Mouse (Mus musculus) hindbrain, embryonic 11.5 days (tissue): ENCODE data around the gene Otogl. TPM values are rescaled to one million over a fixed set of nuclear protein-coding genes. Genes with fewer than 3 reads are reported as not detected.

ENCODE experiments used
- ATAC-seq: fragments of 200-750 bp; cut with Nextera tagmentation; 2 replicates; pipeline ENCODE4 v1.8.0; 2017; ENCODE audit warnings: mild to moderate bottlenecking, moderate TSS enrichment, moderate library complexity; ENCODE audit not compliant: low FRiP score
- DNase-seq: peaks from one replicate; pipeline ENCODE4 v3.0.0-alpha.2; 2015; ENCODE audit warnings: low spot score
- H3K27ac ChIP-seq: fragments of 300-500 bp; sonication (generic); 2 replicates; pipeline ENCODE4 v1.5.1; 2014; ENCODE audit warnings: mild to moderate bottlenecking, low read depth, low read length
- H3K27me3 ChIP-seq: fragments of 300-500 bp; sonication (generic); 2 replicates; pipeline ENCODE4 v1.6.1; 2014; ENCODE audit warnings: mild to moderate bottlenecking, low read length, moderate library complexity, mixed read lengths; ENCODE audit not compliant: control insufficient read depth, insufficient read depth
- H3K36me3 ChIP-seq: fragments of 300-500 bp; sonication (generic); 2 replicates; pipeline ENCODE4 v1.6.1; 2014; ENCODE audit warnings: mild to moderate bottlenecking, low read length, moderate library complexity, mixed read lengths; ENCODE audit not compliant: control insufficient read depth, insufficient read depth
- H3K4me1 ChIP-seq: fragments of 300-500 bp; sonication (generic); replicated peaks from 2 replicates; pipeline ENCODE4 v1.6.1; 2014; ENCODE audit warnings: low read length, mixed read lengths; ENCODE audit not compliant: control insufficient read depth, insufficient read depth
- H3K4me2 ChIP-seq: fragments of 300-500 bp; sonication (generic); replicated peaks from 2 replicates; pipeline ENCODE4 v1.6.1; 2014; ENCODE audit warnings: mild to moderate bottlenecking, low read depth, low read length
- H3K4me3 ChIP-seq: fragments of 300-500 bp; sonication (generic); 2 replicates; pipeline ENCODE4 v1.5.1; 2014; ENCODE audit warnings: low read depth, low read length
- H3K9ac ChIP-seq: fragments of 300-500 bp; sonication (generic); 2 replicates; pipeline ENCODE4 v1.6.1; 2014; ENCODE audit warnings: low read depth, low read length
- H3K9me3 ChIP-seq: fragments of 300-500 bp; sonication (generic); 2 replicates; pipeline ENCODE4 v1.6.1; 2016; ENCODE audit warnings: low read length; ENCODE audit not compliant: control insufficient read depth
- WGBS: fragments of 180-500 bp; shearing (Covaris S2); extraction: QIAGEN DNeasy Blood & Tissue Kit; methylation state at CpG from one replicate; pipeline ENCODE4 v1.1.7; 2014; 5-methylcytosine and 5-hydroxymethylcytosine counted together
- polyA plus RNA-seq: library from polyadenylated mRNA; unstranded; fragments of >200 nt; fragmentation: Nextera tagmentation; extraction: Ambion mirVana; gene quantifications from 2 replicates; pipeline ENCODE4 v1.2.1, GENCODE M21; 2014

The Otogl gene
- polyA plus RNA-seq, 1 experiment from 2014 or later = 0.25 TPM

DNA sequence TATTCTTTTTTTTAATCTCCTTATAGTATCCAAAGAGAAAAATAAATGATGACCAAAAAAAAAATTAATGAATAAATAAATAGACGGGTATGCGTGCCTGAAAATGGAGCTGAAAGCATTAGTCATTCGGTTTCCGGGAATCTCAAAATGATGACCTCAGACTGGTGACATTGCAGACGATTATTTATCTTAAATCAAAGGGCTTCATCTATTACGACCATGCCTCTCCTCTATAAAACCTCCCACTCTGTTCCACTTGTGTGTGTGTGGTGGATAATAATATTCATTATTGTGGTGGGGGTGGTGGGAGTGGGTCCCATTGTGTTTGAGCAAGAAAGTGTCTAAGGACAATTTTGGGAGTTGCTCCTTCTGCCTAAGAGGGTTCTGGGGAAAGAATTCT, 12.0 kb downstream of the Otogl start:
- Histone ChIP-seq H3K4me3 (no peak overlapping the region), H3K27me3 (no peaks in the 10 kb centered on the region), H3K27ac (no peak overlapping the region), H3K4me2 (no peak overlapping the region), H3K36me3 (no peaks in the 10 kb centered on the region), H3K9ac (no peak overlapping the region), H3K9me3 (no peaks in the 10 kb centered on the region), H3K4me1 (no peaks in the 10 kb centered on the region)
- ATAC-seq (no peak), DNase-seq (no peak)
- 93% methylated on average over 6 of the region's 6 CpGs for WGBS

DNA sequence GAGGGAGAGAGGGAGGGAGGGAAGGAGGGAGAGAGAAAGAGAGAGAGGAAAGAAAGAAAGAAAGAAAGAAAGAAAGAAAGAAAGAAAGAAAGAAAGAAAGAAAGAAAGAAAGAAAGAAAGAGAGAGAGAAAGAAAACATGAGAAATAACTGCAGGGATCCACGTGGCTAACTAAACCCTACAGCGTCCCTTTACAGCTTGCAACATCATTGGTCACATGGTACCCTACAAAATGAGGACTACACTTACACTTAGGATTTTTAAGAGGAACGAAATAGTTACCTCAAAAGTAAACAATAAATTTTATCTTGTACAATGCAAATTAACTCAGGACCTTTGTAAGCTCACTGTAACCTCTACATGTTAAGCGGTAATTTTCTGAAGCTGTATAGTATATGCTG, 15.8 kb downstream of the Otogl start:
- ATAC-seq (no peak), DNase-seq (no peak)
- no peak overlapping the region for H3K4me3 ChIP-seq
- H3K9ac ChIP-seq = no peak overlapping the region
- no peaks in the 10 kb centered on the region for H3K4me1 ChIP-seq
- H3K4me2 ChIP-seq = no peak overlapping the region
- no peaks in the 10 kb centered on the region for H3K27me3 ChIP-seq
- no peaks in the 10 kb centered on the region for H3K9me3 ChIP-seq
- WGBS = 89% methylated on average over 4 of the region's 4 CpGs
- no peaks in the 10 kb centered on the region for H3K36me3 ChIP-seq
- no peak overlapping the region for H3K27ac ChIP-seq

DNA sequence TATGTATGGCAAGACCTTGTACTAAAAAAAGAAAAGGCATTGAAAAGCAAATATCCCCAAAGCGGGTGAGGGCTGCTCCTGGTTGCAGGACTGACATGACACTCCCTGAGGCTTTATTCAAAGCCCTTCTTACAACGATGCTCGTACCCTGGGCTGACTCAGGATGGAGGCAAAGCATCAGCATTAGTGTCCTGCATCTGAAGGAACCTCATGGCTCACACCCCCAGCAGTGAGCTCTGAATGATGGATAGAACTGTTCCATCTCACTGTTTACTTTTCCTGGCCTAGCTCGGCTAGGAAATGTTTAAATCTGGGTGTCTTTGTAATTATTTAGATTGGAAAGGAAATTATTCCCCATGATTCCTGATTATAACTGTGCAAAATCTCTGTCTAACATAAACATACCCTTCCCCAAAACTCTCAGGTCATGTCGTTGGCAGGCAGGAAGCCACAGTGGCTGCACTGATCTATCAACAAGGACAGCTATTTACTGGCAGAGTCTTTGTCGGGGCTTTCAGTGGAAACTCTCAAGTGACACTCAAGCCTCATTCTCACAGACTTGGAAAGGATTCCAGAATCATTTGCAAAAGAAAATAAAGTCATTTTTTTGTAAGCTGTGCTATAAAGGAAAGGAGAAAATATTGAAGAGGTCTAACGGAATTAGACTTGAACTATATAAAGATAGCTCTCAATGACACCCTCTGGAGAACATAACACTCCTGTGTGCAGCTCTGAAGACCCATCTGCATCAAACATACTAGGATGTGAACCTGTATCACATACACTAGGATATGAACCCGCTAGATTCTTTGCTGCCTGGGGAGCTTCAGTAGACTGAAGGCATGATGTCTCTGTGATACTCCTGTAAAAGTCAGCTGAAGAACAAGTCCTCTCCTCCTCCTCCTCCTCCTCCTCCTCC, 17.0 kb downstream of the Otogl start:
- DNase-seq = no peak
- Histone ChIP-seq H3K4me2 (no peak overlapping the region), H3K9ac (no peak overlapping the region), H3K4me1 (no peaks in the 10 kb centered on the region), H3K27me3 (no peaks in the 10 kb centered on the region), H3K4me3 (no peak overlapping the region), H3K27ac (no peak overlapping the region), H3K36me3 (no peaks in the 10 kb centered on the region), H3K9me3 (no peaks in the 10 kb centered on the region)
- no peak for ATAC-seq
- 55% methylated on average over 8 of the region's 8 CpGs for WGBS

DNA sequence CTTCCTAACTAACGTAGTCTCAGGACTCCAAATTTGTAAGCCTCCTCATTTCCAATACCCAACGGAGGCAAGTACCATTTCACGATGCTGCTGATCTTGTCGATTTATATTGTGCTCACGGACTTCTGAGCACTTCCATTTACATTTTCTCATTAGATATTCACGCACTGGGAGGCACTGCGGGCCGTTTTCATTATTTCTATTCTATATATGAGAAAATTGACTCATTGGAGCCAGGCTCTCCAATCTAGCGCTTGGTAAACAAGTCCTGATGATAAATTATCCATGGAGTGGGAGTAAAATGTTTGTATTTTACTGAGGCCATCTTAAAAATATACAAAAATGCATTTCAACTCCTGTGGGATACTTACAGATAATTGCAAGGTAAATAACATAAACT, 21.5 kb downstream of the Otogl start:
- no peaks in the 10 kb centered on the region for H3K4me1 ChIP-seq
- H3K4me3 ChIP-seq = no peak overlapping the region
- no peaks in the 10 kb centered on the region for H3K9me3 ChIP-seq
- H3K27me3 ChIP-seq = no peaks in the 10 kb centered on the region
- DNase-seq (no peak), ATAC-seq (no peak)
- no peak overlapping the region for H3K9ac ChIP-seq
- no peaks in the 10 kb centered on the region for H3K36me3 ChIP-seq
- H3K27ac ChIP-seq = no peak overlapping the region
- no peak overlapping the region for H3K4me2 ChIP-seq
- WGBS = 81% methylated on average over 9 of the region's 9 CpGs

DNA sequence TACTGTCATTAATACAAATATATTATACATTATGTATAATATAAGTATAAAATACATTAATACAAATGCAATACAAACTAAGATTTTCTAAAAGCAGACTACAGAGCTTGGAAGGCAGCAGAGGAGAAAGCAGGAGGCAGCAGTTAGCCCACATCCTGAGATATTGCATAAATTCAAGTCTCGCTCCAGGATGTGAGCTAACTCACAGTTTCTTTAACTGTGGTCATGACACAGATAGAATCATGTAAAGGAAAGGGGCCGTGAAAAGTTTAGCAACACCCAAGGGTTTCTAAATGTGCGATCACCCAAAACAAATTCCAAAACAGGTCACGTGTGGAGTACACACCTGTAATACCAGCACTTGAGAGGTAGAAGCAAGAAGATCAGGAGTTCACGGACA, 39.4 kb downstream of the Otogl start:
- H3K27ac ChIP-seq = no peak overlapping the region
- no peaks in the 10 kb centered on the region for H3K4me1 ChIP-seq
- 95% methylated on average over 5 of the region's 5 CpGs for WGBS
- DNase-seq (no peak), ATAC-seq (no peak)
- H3K36me3 ChIP-seq = no peaks in the 10 kb centered on the region
- H3K9me3 ChIP-seq = no peaks in the 10 kb centered on the region
- no peaks in the 10 kb centered on the region for H3K27me3 ChIP-seq
- H3K4me3 ChIP-seq = no peak overlapping the region
- no peak overlapping the region for H3K9ac ChIP-seq
- H3K4me2 ChIP-seq = no peak overlapping the region

DNA sequence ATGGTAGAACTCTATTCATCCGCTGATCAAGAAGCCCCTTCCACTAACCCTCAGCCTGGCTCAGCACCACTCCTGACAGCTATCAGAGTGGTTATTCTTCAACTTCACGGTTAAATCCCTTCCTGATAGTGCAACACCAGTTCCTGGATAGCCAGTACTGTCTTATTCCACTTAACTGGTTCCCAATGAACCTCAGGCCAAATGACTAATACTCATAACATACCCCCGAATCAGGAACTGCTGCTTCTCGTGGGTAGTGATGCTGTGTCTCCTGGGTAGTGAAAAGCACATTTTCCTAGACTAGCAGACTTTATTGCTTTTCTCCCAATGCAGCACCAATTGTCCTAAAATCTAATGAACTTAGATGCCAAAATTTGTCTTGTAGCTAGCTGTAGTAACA, 39.8 kb downstream of the Otogl start:
- Histone ChIP-seq H3K27me3 (no peaks in the 10 kb centered on the region), H3K27ac (no peak overlapping the region), H3K9ac (no peak overlapping the region), H3K4me1 (no peaks in the 10 kb centered on the region), H3K4me3 (no peak overlapping the region), H3K4me2 (no peak overlapping the region), H3K9me3 (no peaks in the 10 kb centered on the region), H3K36me3 (no peaks in the 10 kb centered on the region)
- WGBS = 87% methylated on average over 4 of the region's 4 CpGs
- ATAC-seq (no peak), DNase-seq (no peak)

DNA sequence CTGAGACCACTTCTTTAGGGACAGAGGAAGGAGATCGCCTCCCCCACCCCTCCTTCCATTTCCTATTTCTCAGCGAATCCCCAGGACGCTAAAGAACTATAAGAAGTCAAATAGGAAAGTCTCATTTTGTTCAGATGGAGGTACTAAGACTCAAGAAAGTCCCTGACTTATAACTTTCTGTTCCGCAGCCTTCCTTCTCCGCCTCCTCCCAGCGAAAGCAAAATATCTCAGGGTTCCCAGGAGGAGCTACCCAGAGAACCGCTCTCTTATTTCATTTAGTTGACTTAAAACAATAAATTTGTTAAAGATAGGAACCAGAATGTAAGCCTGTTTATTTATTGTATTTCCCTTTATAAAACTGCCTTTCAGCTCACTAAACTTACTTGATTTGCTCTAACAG, 41.4 kb downstream of the Otogl start:
- Histone ChIP-seq H3K4me3 (no peak overlapping the region), H3K4me1 (no peaks in the 10 kb centered on the region), H3K27me3 (no peaks in the 10 kb centered on the region), H3K9ac (no peak overlapping the region), H3K27ac (no peak overlapping the region), H3K36me3 (no peaks in the 10 kb centered on the region), H3K9me3 (no peaks in the 10 kb centered on the region), H3K4me2 (no peak overlapping the region)
- ATAC-seq = no peak
- no peak for DNase-seq
- WGBS = 71% methylated on average over 7 of the region's 7 CpGs

DNA sequence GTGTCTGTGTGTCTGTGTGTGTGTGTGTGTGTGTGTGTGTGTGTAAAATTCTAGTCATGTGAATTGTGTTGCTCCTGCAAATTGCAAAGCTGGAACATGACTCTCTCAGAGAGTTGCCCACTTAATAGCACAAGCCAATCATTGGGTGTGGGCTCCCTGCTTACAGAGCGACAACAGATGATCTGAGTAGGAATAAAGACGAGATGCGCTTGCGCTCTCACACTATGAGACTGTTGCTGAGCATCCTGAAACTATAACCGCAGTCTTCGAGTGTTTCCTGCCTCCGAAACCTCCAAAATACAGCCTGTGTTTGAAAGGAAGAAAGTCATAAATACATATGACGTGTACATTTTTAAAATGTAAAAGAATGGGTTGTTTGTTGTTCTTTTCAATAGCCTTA, 43.0 kb downstream of the Otogl start:
- no peaks in the 10 kb centered on the region for H3K4me1 ChIP-seq
- no peak overlapping the region for H3K4me3 ChIP-seq
- ATAC-seq = no peak
- no peak for DNase-seq
- H3K9ac ChIP-seq = no peak overlapping the region
- H3K27me3 ChIP-seq = no peaks in the 10 kb centered on the region
- H3K9me3 ChIP-seq = no peaks in the 10 kb centered on the region
- no peak overlapping the region for H3K27ac ChIP-seq
- H3K36me3 ChIP-seq = no peaks in the 10 kb centered on the region
- WGBS = 92% methylated on average over 8 of the region's 8 CpGs
- H3K4me2 ChIP-seq = no peak overlapping the region

DNA sequence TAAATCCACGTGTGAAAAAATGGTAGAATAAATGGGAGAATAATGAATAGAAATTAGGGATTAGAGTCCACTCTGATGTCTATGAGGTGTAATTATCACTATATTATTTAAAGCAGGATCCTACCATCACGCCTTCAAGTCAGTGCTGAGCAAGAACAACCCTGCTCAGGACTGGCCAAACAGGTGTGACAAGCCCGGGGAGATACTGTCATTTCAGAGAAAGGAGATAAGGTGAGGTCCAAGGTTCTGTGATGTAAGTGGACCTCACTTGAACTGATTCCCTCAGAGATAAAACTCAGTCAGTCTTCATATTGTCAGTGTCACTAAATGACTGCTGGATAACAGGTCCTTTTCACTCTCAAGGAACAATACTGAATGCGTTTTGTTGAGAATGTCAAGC, 44.5 kb downstream of the Otogl start:
- Histone ChIP-seq H3K4me3 (no peak overlapping the region), H3K9me3 (no peaks in the 10 kb centered on the region), H3K36me3 (no peaks in the 10 kb centered on the region), H3K9ac (no peak overlapping the region), H3K27me3 (no peaks in the 10 kb centered on the region), H3K4me1 (no peaks in the 10 kb centered on the region), H3K4me2 (no peak overlapping the region), H3K27ac (no peak overlapping the region)
- ATAC-seq = no peak
- no peak for DNase-seq
- WGBS = 81% methylated on average over 4 of the region's 4 CpGs
